Mouse (Mus musculus) spleen, postnatal 10 days (tissue): ENCODE results near the gene Rtn4.

ENCODE experiments used
- DNase-seq, 2 experiments: peaks; one replicate each; pipeline ENCODE4 v3.0.0; 2021 to 2022; ENCODE audit warnings: low spot score in 2 of 2

Gene Rtn4

GRCm38 (mm10) chr11:29762768-29763167 is 70.0 kb downstream of the Rtn4 start:
- no peak for DNase-seq

GRCm38 (mm10) chr11:29765063-29765462 is 72.3 kb downstream of the Rtn4 start:
- no peak for DNase-seq

GRCm38 (mm10) chr11:29766313-29766982 is 73.7 kb downstream of the Rtn4 start:
- no peak for DNase-seq

- DNase-seq, result no peak
Measured at GRCm38 (mm10) chr11:29768523-29768922, 75.8 kb downstream of the Rtn4 start.

GRCm38 (mm10) chr11:29770666-29771400 is 78.1 kb downstream of the Rtn4 start:
- DNase-seq, result no peak

DNA sequence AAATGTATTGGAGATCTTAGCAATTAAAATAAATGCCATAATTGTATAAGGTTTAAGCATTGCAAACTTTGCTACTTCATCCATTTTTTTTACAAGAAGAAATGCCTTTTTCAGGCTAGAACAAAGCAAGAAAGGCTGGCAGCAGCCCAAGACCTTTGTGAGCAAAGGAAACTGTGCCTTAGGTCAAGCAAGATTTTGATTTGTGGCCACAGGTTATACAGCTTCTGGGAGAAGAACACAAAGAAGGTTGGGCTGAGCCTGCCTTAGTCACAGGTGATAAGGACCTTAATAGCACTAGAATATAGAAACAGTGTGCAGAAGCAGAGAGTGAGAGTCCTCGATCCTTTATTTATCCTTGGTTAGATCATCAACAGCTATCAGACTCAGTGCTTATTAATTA is 79.5 kb downstream of the Rtn4 start:
- DNase-seq, result no peak

DNA sequence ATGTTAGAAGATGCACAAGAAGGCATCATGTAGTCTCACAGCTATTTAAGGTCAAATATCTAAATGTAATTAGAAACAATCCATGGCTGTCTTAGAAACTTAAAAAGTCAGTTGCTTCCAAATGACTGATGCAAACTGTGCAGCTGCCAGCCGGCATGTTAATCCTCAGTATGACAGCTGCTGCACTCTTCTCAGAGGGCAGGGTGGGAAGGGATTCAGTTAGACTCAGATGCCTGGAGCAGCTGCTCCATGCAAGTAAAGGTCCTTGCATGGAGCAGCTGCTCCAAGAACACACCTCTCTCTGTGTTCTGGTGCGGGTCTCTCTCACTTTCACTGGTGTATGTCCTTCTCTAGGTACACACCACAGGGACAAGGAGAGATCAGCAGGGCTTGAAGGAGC is 81.5 kb downstream of the Rtn4 start:
- no peak for DNase-seq

DNA sequence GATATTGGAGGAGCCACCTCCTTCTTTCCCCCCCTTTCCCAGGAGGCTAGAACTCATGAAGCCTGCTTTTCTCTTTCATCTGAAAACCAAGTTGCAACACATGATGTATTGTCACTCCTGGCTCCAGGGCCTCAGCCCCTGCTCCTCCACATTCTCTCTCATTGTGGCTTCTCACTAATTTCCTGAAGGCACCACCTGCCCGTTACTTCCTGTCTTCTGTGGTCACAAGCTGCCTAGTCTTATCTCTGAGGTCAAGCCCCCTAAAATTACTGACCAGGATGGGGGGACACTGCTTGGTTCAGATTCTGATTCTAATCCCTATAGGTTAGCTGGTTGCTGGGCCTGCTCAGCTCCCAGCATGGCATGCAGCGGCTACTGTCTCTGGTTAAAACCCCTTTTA is 82.0 kb downstream of the Rtn4 start:
- no peak for DNase-seq

DNA sequence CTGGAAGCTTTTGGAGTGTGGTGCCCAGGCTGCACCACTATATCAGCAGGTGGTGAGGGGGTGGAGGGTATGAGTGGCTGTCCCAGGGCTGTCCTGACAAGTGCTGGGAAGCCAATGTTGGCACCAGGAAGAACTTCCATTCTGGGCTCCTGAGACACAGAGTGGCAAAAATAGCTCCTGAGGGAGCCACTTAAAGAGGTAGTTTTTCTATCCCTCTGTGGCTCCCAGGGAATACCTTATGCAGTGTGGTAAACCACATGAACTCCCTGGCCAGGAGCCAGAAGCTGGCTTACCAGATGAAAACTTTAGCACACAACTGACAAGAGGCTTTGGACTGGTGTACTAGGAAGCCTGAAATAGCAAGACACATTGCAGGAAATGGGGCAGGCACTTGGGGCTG is 85.2 kb downstream of the Rtn4 start:
- no peak for DNase-seq

- DNase-seq, result no peak
Measured at GRCm38 (mm10) chr11:29778936-29779335, 86.2 kb downstream of the Rtn4 start.

GRCm38 (mm10) chr11:29779409-29780026 is 86.8 kb downstream of the Rtn4 start:
- DNase-seq, result no peak

- peak in 1 of 2 experiments; percentile 74 for DNase-seq
Measured at GRCm38 (mm10) chr11:29786583-29787219, 94.0 kb downstream of the Rtn4 start.

DNA sequence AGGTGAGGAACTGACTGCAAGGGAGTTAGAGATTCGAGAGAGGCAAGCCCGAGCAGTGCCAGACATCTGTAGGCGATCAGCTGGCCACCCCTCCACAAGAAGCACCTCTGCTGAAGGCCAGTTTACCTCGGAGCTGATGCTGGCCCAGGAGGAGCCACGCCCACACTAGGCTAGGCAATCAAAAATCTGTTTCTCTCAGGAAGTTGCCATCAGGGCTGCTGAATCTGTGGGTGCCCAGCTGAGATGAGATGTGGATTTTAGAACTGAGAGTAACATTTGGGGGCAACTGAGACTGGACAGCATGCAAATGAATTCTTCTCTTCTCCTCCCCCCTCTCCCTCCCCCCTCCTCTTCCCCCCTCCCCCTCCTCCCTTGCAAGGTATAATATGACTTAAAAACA is 94.7 kb downstream of the Rtn4 start:
- peak in 1 of 2 experiments; percentile 52 for DNase-seq

- no peak for DNase-seq
Measured at GRCm38 (mm10) chr11:29788499-29788898, 95.8 kb downstream of the Rtn4 start.

DNA sequence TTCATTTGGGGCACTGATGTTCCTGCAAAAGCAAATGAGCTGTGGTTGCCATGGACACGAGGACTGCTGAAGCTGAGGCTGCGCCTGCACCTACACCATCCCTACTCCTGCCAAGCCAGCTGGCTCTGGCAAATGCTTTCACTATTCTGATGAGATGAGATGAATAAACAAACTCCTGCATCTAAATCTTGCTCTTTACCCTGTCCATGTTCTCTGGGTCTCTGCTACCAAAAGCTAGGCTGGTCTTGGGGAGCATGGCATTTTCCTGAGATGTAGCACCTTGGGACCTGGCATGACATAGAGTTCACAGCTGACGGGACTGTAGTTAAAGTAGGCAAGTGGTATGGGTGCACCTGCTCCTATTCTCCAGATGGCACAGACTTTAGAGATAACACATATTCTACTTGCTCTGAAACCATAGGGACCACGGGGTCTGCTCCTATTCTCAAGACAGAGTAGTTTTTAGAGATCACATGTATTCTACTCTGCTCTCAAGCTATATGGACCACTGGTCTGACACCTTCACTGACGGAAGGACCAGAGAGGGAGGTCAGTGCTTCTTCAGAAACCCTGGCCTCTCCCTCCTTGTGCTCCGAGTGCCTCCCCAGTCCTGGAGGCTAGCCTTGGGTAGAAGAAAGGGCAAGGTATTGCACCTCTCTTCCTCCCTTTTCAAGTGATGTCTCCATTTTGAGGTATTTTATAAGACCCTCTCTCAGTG is 96.3 kb downstream of the Rtn4 start:
- DNase-seq, result no peak

DNA sequence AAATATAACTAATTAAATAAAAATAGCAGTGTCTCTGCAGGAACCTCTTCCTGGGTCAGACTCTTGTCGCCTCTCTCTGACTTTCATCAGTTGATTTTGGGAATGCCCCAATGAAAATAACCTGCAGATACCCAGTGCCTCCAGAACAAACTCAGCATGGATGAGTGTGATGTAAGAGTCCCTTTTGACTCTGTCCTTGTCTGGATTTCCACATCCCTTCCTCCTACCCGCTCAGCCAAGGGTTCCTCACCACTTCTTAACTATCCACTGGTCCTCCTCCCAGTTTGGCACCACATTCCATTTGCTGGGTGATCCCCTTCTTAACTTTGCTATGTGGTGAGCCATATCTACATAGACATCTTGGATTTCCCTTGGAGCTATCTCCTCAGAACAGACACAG is 98.0 kb downstream of the Rtn4 start:
- no peak for DNase-seq
